Mouse (Mus musculus) embryonic facial prominence, embryonic 14.5 days (tissue): ENCODE data around the gene Hoxa7. TPM values are rescaled to one million over a fixed set of nuclear protein-coding genes. Genes with fewer than 3 reads are reported as not detected.
A peak's percentile ranks its signal among the peaks of the same experiment; 100 is the strongest.

ENCODE experiments used
- ATAC-seq: fragments of 200-750 bp; cut with Nextera tagmentation; 2 replicates; pipeline ENCODE4 v1.8.0; 2017; ENCODE audit warnings: low read depth, moderate number of reproducible peaks, moderate TSS enrichment
- DNase-seq: peaks from one replicate; pipeline ENCODE4 v3.0.0-alpha.2; 2015; ENCODE audit warnings: low spot score
- H3K27ac ChIP-seq: fragments of 300-500 bp; sonication (generic); replicated peaks from 2 replicates; pipeline ENCODE4 v1.5.1; 2014; ENCODE audit warnings: low read depth, mild to moderate bottlenecking, low read length, moderate library complexity
- H3K27me3 ChIP-seq: fragments of 300-500 bp; sonication (generic); replicated peaks from 2 replicates; pipeline ENCODE4 v1.6.1; 2014; ENCODE audit warnings: low read length; ENCODE audit not compliant: control insufficient read depth, insufficient read depth
- H3K36me3 ChIP-seq: fragments of 300-500 bp; sonication (generic); 2 replicates; pipeline ENCODE4 v1.6.1; 2014; ENCODE audit warnings: low read length, mixed read lengths; ENCODE audit not compliant: control insufficient read depth, insufficient read depth
- H3K4me1 ChIP-seq: fragments of 300-500 bp; sonication (generic); 2 replicates; pipeline ENCODE4 v1.6.1; 2014; ENCODE audit warnings: antibody characterized with exemption, low read length; ENCODE audit not compliant: control insufficient read depth, insufficient read depth
- H3K4me2 ChIP-seq: fragments of 300-500 bp; sonication (generic); 2 replicates; pipeline ENCODE4 v1.6.1; 2014; ENCODE audit warnings: low read depth, mild to moderate bottlenecking, low read length, moderate library complexity, mixed read lengths
- H3K4me3 ChIP-seq: fragments of 300-500 bp; sonication (generic); 2 replicates; pipeline ENCODE4 v1.5.1; 2014; ENCODE audit warnings: low read depth, mild to moderate bottlenecking, low read length
- H3K9ac ChIP-seq: fragments of 300-500 bp; sonication (generic); 2 replicates; pipeline ENCODE4 v1.6.1; 2014; ENCODE audit warnings: low read depth, mild to moderate bottlenecking, low read length, moderate library complexity, mixed read lengths
- H3K9me3 ChIP-seq: fragments of 300-500 bp; sonication (generic); 2 replicates; pipeline ENCODE4 v1.6.1; 2016; ENCODE audit warnings: low read length; ENCODE audit not compliant: control insufficient read depth
- WGBS: fragments of 180-500 bp; shearing (Covaris S2); extraction: QIAGEN DNeasy Blood & Tissue Kit; methylation state at CpG from one replicate; pipeline ENCODE4 v1.1.7; 2014; 5-methylcytosine and 5-hydroxymethylcytosine counted together
- polyA plus RNA-seq: library from polyadenylated mRNA; unstranded; fragments of >200 nt; fragmentation: Nextera tagmentation; extraction: Ambion mirVana; gene quantifications from 2 replicates; pipeline ENCODE4 v1.2.1, GENCODE M21; 2014

Gene Hoxa7
- polyA plus RNA-seq, 1 experiment from 2014 or later: 0.21 TPM

GRCm38 (mm10) chr6:52201269-52201668 is 20.4 kb downstream of the Hoxa7 start:
- ATAC-seq: no peak
- DNase-seq: no peak
- Histone ChIP-seq H3K9me3 (no peaks in the 10 kb centered on the region), H3K4me1 (0 out of 2 replicates have a peak, but pooled peaks cover 4% of the 10 kb centered on the region), H3K9ac (no peak overlapping the region), H3K27ac (no peak overlapping the region), H3K4me2 (no peak overlapping the region), H3K27me3 (peaks cover 100% of the 10 kb centered on the region), H3K36me3 (no peaks in the 10 kb centered on the region), H3K4me3 (no peak overlapping the region)
- WGBS: 29% methylated on average over 1 of the region's 1 CpGs

GRCm38 (mm10) chr6:52200751-52201250 is 20.9 kb downstream of the Hoxa7 start:
- H3K27me3 ChIP-seq: peaks cover 100% of the 10 kb centered on the region
- no peak overlapping the region for H3K4me3 ChIP-seq
- no peak for ATAC-seq
- no peaks in the 10 kb centered on the region for H3K36me3 ChIP-seq
- 16% methylated on average over 10 of the region's 10 CpGs for WGBS
- H3K9me3 ChIP-seq: no peaks in the 10 kb centered on the region
- no peak overlapping the region for H3K9ac ChIP-seq
- no peak overlapping the region for H3K27ac ChIP-seq
- no peak for DNase-seq
- 0 out of 2 replicates have a peak, but pooled peaks cover 4% of the 10 kb centered on the region for H3K4me1 ChIP-seq
- H3K4me2 ChIP-seq: no peak overlapping the region

- Histone ChIP-seq H3K9ac (no peak overlapping the region), H3K36me3 (no peaks in the 10 kb centered on the region), H3K27me3 (peaks cover 100% of the 10 kb centered on the region), H3K4me3 (no peak overlapping the region), H3K9me3 (no peaks in the 10 kb centered on the region), H3K4me2 (no peak overlapping the region), H3K4me1 (0 out of 2 replicates have a peak, but pooled peaks cover 4% of the 10 kb centered on the region), H3K27ac (no peak overlapping the region)
- DNase-seq (no peak), ATAC-seq (no peak)
- 11% methylated on average over 27 of the region's 30 CpGs for WGBS
Measured at GRCm38 (mm10) chr6:52200073-52200750, 21.4 kb downstream of the Hoxa7 start.

GRCm38 (mm10) chr6:52197271-52197670 is 24.4 kb downstream of the Hoxa7 start:
- H3K9me3 ChIP-seq: no peaks in the 10 kb centered on the region
- H3K27me3 ChIP-seq: peaks cover 100% of the 10 kb centered on the region
- DNase-seq: peak; percentile 84
- WGBS: 2% methylated on average over 10 of the region's 10 CpGs
- no peak overlapping the region for H3K9ac ChIP-seq
- no peak for ATAC-seq
- H3K36me3 ChIP-seq: no peaks in the 10 kb centered on the region
- H3K4me2 ChIP-seq: no peak overlapping the region
- H3K4me1 ChIP-seq: peaks cover 1% of the 10 kb centered on the region
- no peak overlapping the region for H3K27ac ChIP-seq
- H3K4me3 ChIP-seq: no peak overlapping the region

GRCm38 (mm10) chr6:52196811-52197210 is 24.8 kb downstream of the Hoxa7 start:
- H3K4me2 ChIP-seq: no peak overlapping the region
- no peak overlapping the region for H3K4me3 ChIP-seq
- 9% methylated on average over 9 of the region's 9 CpGs for WGBS
- no peaks in the 10 kb centered on the region for H3K9me3 ChIP-seq
- H3K27ac ChIP-seq: no peak overlapping the region
- no peak for ATAC-seq
- H3K27me3 ChIP-seq: peaks cover 100% of the 10 kb centered on the region
- peaks cover 6% of the 10 kb centered on the region for H3K4me1 ChIP-seq
- H3K36me3 ChIP-seq: no peaks in the 10 kb centered on the region
- H3K9ac ChIP-seq: no peak overlapping the region
- DNase-seq: no peak

GRCm38 (mm10) chr6:52194690-52195089 is 27.0 kb downstream of the Hoxa7 start:
- H3K9ac ChIP-seq: no peak overlapping the region
- H3K27ac ChIP-seq: no peak overlapping the region
- 6% methylated on average over 10 of the region's 10 CpGs for WGBS
- DNase-seq (no peak), ATAC-seq (no peak)
- H3K9me3 ChIP-seq: no peaks in the 10 kb centered on the region
- no peak overlapping the region for H3K4me2 ChIP-seq
- H3K4me3 ChIP-seq: no peak overlapping the region
- peaks cover 100% of the 10 kb centered on the region for H3K27me3 ChIP-seq
- no peaks in the 10 kb centered on the region for H3K36me3 ChIP-seq
- peaks cover 6% of the 10 kb centered on the region for H3K4me1 ChIP-seq

- peak; percentile 73 for DNase-seq
- H3K36me3 ChIP-seq: no peaks in the 10 kb centered on the region
- WGBS: 1% methylated on average over 18 of the region's 55 CpGs
- H3K4me1 ChIP-seq: peaks cover 6% of the 10 kb centered on the region
- peak overlapping the region; percentile 73 for H3K4me2 ChIP-seq
- H3K27me3 ChIP-seq: peaks cover 100% of the 10 kb centered on the region
- ATAC-seq: peak; percentile 85
- H3K27ac ChIP-seq: no peak overlapping the region
- no peaks in the 10 kb centered on the region for H3K9me3 ChIP-seq
- H3K4me3 ChIP-seq: peak overlapping the region; percentile 46
- H3K9ac ChIP-seq: peak overlapping the region; percentile 8; the same call in 1 of the 2 replicates
Measured at GRCm38 (mm10) chr6:52191860-52192550, 29.6 kb downstream of the Hoxa7 start.

- H3K4me1 ChIP-seq: peaks cover 6% of the 10 kb centered on the region
- peak within 1 kb of the TSS; percentile 73 for H3K4me2 ChIP-seq
- peaks cover 100% of the 10 kb centered on the region for H3K27me3 ChIP-seq
- no peaks in the 10 kb centered on the region for H3K9me3 ChIP-seq
- WGBS: 0% methylated on average over 11 of the region's 102 CpGs
- H3K4me3 ChIP-seq: peak within 1 kb of the TSS; percentile 46
- no peak within 1 kb of the TSS; the same call in 1 of the 2 replicates for H3K27ac ChIP-seq
- ATAC-seq: 0 out of 2 replicates have a peak, but pooled peaks have one; percentile 38
- H3K36me3 ChIP-seq: no peaks in the 10 kb centered on the region
- peak within 1 kb of the TSS; percentile 51 for H3K9ac ChIP-seq
- no peak for DNase-seq
Measured at GRCm38 (mm10) chr6:52190906-52191810, 30.5 kb downstream of the Hoxa7 start, which contains the start of gene Hoxa4. TSS of gene Hoxa4 (minus strand) at chr6:52191753.
